Mouse (Mus musculus) CH12.LX (cell line): Measurements from ENCODE around the gene Gucy1b2. TPM values are rescaled to one million over a fixed set of nuclear protein-coding genes. Genes with fewer than 3 reads are reported as not detected.

Experiments used
- DNase-seq: peaks from one replicate; pipeline ENCODE4 v3.0.0-alpha.2; 2013; ENCODE audit errors: extremely low read depth
- H3K27ac ChIP-seq: 2 replicates; pipeline ENCODE4 v1.5.1; 2012; ENCODE audit warnings: low read depth, mild to moderate bottlenecking, control low read depth, moderate library complexity; ENCODE audit not compliant: insufficient read depth
- H3K27me3 ChIP-seq: replicated peaks from 2 replicates; pipeline ENCODE3; 2012; ENCODE audit warnings: inconsistent platforms
- H3K36me3 ChIP-seq, 2 experiments: replicated peaks in 1 of 2; 2 replicates each; pipeline versions ENCODE3 to v1.6.1; 2012; ENCODE audit warnings: inconsistent platforms in 1 of 2, low read length in 1 of 2, mild to moderate bottlenecking in 1 of 2, mixed read lengths in 1 of 2, moderate library complexity in 1 of 2; ENCODE audit not compliant: control insufficient read depth in 1 of 2, insufficient read depth in 1 of 2
- H3K4me1 ChIP-seq, 2 experiments: 2 replicates each; pipeline ENCODE4 v1.6.1; 2012; ENCODE audit warnings: inconsistent platforms in 1 of 2, moderate library complexity in 1 of 2; ENCODE audit not compliant: insufficient read depth in 2 of 2, control insufficient read depth in 1 of 2
- H3K4me2 ChIP-seq: 2 replicates; pipeline ENCODE4 v1.6.1; 2012; ENCODE audit warnings: low read depth, mild to moderate bottlenecking, control low read depth; ENCODE audit not compliant: poor library complexity, insufficient read depth, severe bottlenecking
- H3K4me3 ChIP-seq, 3 experiments: fragments of 150-350 bp in 1 of 3; sonication (generic) in 1 of 3; replicated peaks in 1 of 3; 2 replicates each; pipeline versions ENCODE3 to v1.5.1; 2011 to 2012; ENCODE audit warnings: low read depth in 2 of 3, low read length in 2 of 3, mild to moderate bottlenecking in 2 of 3, moderate library complexity in 2 of 3, control low read depth in 1 of 3, improper control_type of control experiment in 1 of 3, inconsistent platforms in 1 of 3, mixed read lengths in 1 of 3; ENCODE audit not compliant: poor library complexity in 1 of 3
- H3K79me2 ChIP-seq: replicated peaks from 2 replicates; pipeline ENCODE4 v1.6.1; 2012; ENCODE audit warnings: mild to moderate bottlenecking, moderate library complexity; ENCODE audit not compliant: control insufficient read depth, poor library complexity, insufficient read depth, severe bottlenecking; ENCODE audit errors: extremely low read depth
- H3K9ac ChIP-seq: 2 replicates; pipeline ENCODE4 v1.6.1; 2012; ENCODE audit warnings: low read depth, mild to moderate bottlenecking, control low read depth, moderate library complexity; ENCODE audit not compliant: insufficient read depth
- H3K9me3 ChIP-seq: replicated peaks from 2 replicates; pipeline ENCODE3; 2012; ENCODE audit warnings: low read length, inconsistent platforms, mixed read lengths
- BHLHE40 ChIP-seq: IDR thresholded peaks from 2 replicates; pipeline ENCODE4 v1.6.1; 2011; ENCODE audit warnings: mild to moderate bottlenecking, low read depth, low read length, improper control_type of control experiment
- CHD1 ChIP-seq: IDR thresholded peaks from 2 replicates; pipeline ENCODE4 v1.6.1; 2012; ENCODE audit warnings: low read depth, low read length, improper control_type of control experiment, inconsistent platforms
- CTCF ChIP-seq, 2 experiments: IDR thresholded peaks in 1 of 2; conservative IDR thresholded peaks in 1 of 2; 2 replicates each; pipeline ENCODE4 v1.5.1; 2011 to 2012; ENCODE audit warnings: low read depth in 2 of 2, low read length in 2 of 2, improper control_type of control experiment in 1 of 2, inconsistent platforms in 1 of 2, mild to moderate bottlenecking in 1 of 2, moderate library complexity in 1 of 2
- E2F4 ChIP-seq: IDR thresholded peaks from 2 replicates; pipeline ENCODE4 v1.6.1; 2011; ENCODE audit warnings: low read depth, low read length, improper control_type of control experiment; ENCODE audit not compliant: insufficient replicate concordance
- ELF1 ChIP-seq: IDR thresholded peaks from 2 replicates; pipeline ENCODE4 v1.6.1; 2014; ENCODE audit warnings: low read depth, mild to moderate bottlenecking, inconsistent platforms, low read length, improper control_type of control experiment
- EP300 ChIP-seq: IDR thresholded peaks from 2 replicates; pipeline ENCODE4 v1.6.1; 2011; ENCODE audit warnings: low read length, improper control_type of control experiment
- ETS1 ChIP-seq: conservative IDR thresholded peaks from 2 replicates; pipeline ENCODE4 v1.6.1; 2012; ENCODE audit warnings: low read depth, mild to moderate bottlenecking, inconsistent platforms, low read length, improper control_type of control experiment, moderate library complexity
- GABPA ChIP-seq: IDR thresholded peaks from 2 replicates; pipeline ENCODE4 v1.6.1; 2012; ENCODE audit warnings: low read depth, low read length, improper control_type of control experiment, inconsistent platforms; ENCODE audit not compliant: insufficient replicate concordance
- HCFC1 ChIP-seq: IDR thresholded peaks from 2 replicates; pipeline ENCODE4 v1.6.1; 2012; ENCODE audit warnings: low read depth, mild to moderate bottlenecking, inconsistent platforms, low read length, improper control_type of control experiment
- JUN ChIP-seq: IDR thresholded peaks from 2 replicates; pipeline ENCODE4 v1.6.1; 2011; ENCODE audit warnings: low read depth, mild to moderate bottlenecking, low read length, improper control_type of control experiment, moderate library complexity; ENCODE audit not compliant: insufficient read depth
- JUND ChIP-seq: conservative IDR thresholded peaks from 2 replicates; pipeline ENCODE4 v1.6.1; 2011; ENCODE audit warnings: low read depth, low read length, improper control_type of control experiment
- KAT2A ChIP-seq: IDR thresholded peaks from 2 replicates; pipeline ENCODE4 v1.6.1; 2012; ENCODE audit warnings: low read length, improper control_type of control experiment, inconsistent platforms; ENCODE audit not compliant: insufficient replicate concordance
- MAFK ChIP-seq: IDR thresholded peaks from 2 replicates; pipeline ENCODE4 v1.6.1; 2011; ENCODE audit warnings: low read length, improper control_type of control experiment; ENCODE audit not compliant: insufficient replicate concordance
- MAX ChIP-seq: IDR thresholded peaks from 2 replicates; pipeline ENCODE4 v1.6.1; 2011; ENCODE audit warnings: low read length, improper control_type of control experiment
- MAZ ChIP-seq: IDR thresholded peaks from 2 replicates; pipeline ENCODE4 v1.6.1; 2012; ENCODE audit warnings: low read depth, mild to moderate bottlenecking, inconsistent platforms, low read length, improper control_type of control experiment, moderate library complexity
- MEF2A ChIP-seq: IDR thresholded peaks from 2 replicates; pipeline ENCODE4 v1.6.1; 2014; ENCODE audit warnings: low read depth, mild to moderate bottlenecking, inconsistent platforms, low read length, improper control_type of control experiment, borderline replicate concordance
- NELFE ChIP-seq: IDR thresholded peaks from 2 replicates; pipeline ENCODE4 v1.6.1; 2011; ENCODE audit warnings: low read depth, low read length, improper control_type of control experiment
- PAX5 ChIP-seq: IDR thresholded peaks from 2 replicates; pipeline ENCODE4 v1.6.1; 2012; ENCODE audit warnings: low read length, inconsistent platforms, mixed read lengths
- POLR2A ChIP-seq: IDR thresholded peaks from 2 replicates; pipeline ENCODE4 v1.6.1; 2011; ENCODE audit warnings: low read depth, mild to moderate bottlenecking, improper control_type of control experiment, low read length
- POLR2AphosphoS2 ChIP-seq: IDR thresholded peaks from 2 replicates; pipeline ENCODE4 v1.6.1; 2011; ENCODE audit warnings: low read depth, low read length, improper control_type of control experiment
- RAD21 ChIP-seq: IDR thresholded peaks from 2 replicates; pipeline ENCODE4 v1.6.1; 2011; ENCODE audit warnings: low read depth, mild to moderate bottlenecking, low read length, improper control_type of control experiment, moderate library complexity
- RCOR1 ChIP-seq: conservative IDR thresholded peaks from 2 replicates; pipeline ENCODE4 v1.6.1; 2012; ENCODE audit warnings: low read depth, mild to moderate bottlenecking, inconsistent platforms, low read length, improper control_type of control experiment
- SIN3A ChIP-seq: IDR thresholded peaks from 2 replicates; pipeline ENCODE4 v1.6.1; 2012; ENCODE audit warnings: low read length, improper control_type of control experiment, inconsistent platforms
- SMC3 ChIP-seq: IDR thresholded peaks from 2 replicates; pipeline ENCODE4 v1.6.1; 2011; ENCODE audit warnings: low read depth, low read length, improper control_type of control experiment
- TBP ChIP-seq: conservative IDR thresholded peaks from 2 replicates; pipeline ENCODE4 v1.6.1; 2011; ENCODE audit warnings: low read depth, low read length, improper control_type of control experiment
- USF1 ChIP-seq: IDR thresholded peaks from 2 replicates; pipeline ENCODE4 v1.6.1; 2014; ENCODE audit warnings: low read depth, mild to moderate bottlenecking, inconsistent platforms, low read length, improper control_type of control experiment
- USF2 ChIP-seq: conservative IDR thresholded peaks from 2 replicates; pipeline ENCODE4 v1.6.1; 2011; ENCODE audit warnings: low read depth, low read length, improper control_type of control experiment
- ZKSCAN1 ChIP-seq: IDR thresholded peaks from 2 replicates; pipeline ENCODE4 v1.6.1; 2012; ENCODE audit warnings: low read depth, inconsistent platforms, low read length, improper control_type of control experiment, borderline replicate concordance
- ZMIZ1 ChIP-seq: IDR thresholded peaks from 2 replicates; pipeline ENCODE4 v1.6.1; 2012; ENCODE audit warnings: low read depth, mild to moderate bottlenecking, inconsistent platforms, low read length, improper control_type of control experiment
- ZNF384 ChIP-seq: IDR thresholded peaks from 2 replicates; pipeline ENCODE4 v1.6.1; 2012; ENCODE audit warnings: low read depth, low read length, improper control_type of control experiment, inconsistent platforms
- dilution Hi-C: fragments of 300-500 bp; cut with MboI; formaldehyde crosslinking; loops from 2 replicates; pipeline ENCODE4 v1.14.3; 2020; ENCODE audit warnings: low sequenced_read_pairs; ENCODE audit not compliant: extremely low pct_unique_long_range_greater_than_20kb, extremely low pct_ligation_motif_present
- in situ Hi-C: fragments of 300-500 bp; cut with MboI; formaldehyde crosslinking; loops from 3 replicates; pipeline ENCODE4 v1.14.3; 2019; ENCODE audit warnings: low sequenced_read_pairs, low pct_ligation_motif_present, low pct_unique_long_range_greater_than_20kb, mixed read lengths
- polyA plus RNA-seq: library from polyadenylated mRNA; unstranded; fragments of >175 nt; gene quantifications from 2 replicates; pipeline ENCODE4 v1.2.1, GENCODE M21; 2012; ENCODE audit warnings: low read depth; ENCODE audit not compliant: insufficient read length
- total RNA-seq, 2 experiments: library from RNA; depleted of rRNA; stranded (reverse); fragments of 300-350 nt in 1 of 2; fragments of >200 nt in 1 of 2; gene quantifications; 2 replicates each; pipeline ENCODE4 v1.2.3; 2012 to 2014

Gene Gucy1b2
- total RNA-seq (2012; rRNA removed), result not detected in 2 replicates
- not detected in 2 replicates for total RNA-seq (2014; rRNA removed)
- polyA plus RNA-seq, result not detected in 2 replicates

DNA sequence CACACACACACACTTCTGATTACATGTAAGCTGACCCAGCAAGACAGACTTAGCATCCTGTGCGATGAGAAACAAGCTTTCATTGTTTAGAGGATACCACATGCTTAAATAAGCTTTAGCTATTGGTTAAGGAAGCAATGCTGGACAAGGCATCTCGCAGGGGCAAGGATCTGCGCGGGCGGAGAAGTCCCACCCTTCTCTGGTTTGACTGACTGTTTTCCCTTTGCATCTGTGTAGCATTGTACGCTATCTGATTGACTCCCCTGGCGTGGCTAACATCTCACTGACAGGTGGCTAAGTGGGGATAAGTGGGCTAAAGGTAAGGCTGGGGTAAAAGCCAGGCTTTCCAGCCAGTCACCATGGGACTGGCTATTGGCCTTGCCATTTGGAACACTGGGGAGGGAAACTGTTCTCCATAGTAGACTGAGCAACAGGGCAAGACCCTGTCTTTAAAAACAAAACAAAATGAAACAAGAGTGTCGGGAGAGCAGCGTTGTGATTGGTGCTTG is at the start of gene Gucy1b2:
Gene Gucy1b2 (minus strand): TSS at position 51 of the 509 bp plus-strand sequence.
- Histone ChIP-seq H3K36me3 (no peaks in the 10 kb centered on the region), H3K27me3 (no peaks in the 10 kb centered on the region), H3K4me1 (no peaks in the 10 kb centered on the region), H3K27ac (no peak within 1 kb of the TSS), H3K4me3 (no peak within 1 kb of the TSS), H3K4me2 (peak within 1 kb of the TSS; percentile 95), H3K9ac (peak within 1 kb of the TSS; percentile 54; the same call in 1 of the 2 replicates), H3K9me3 (no peaks in the 10 kb centered on the region), H3K79me2 (no peaks in the 10 kb centered on the region)
- dilution Hi-C loops, result no loop called here
- TF ChIP-seq USF2 (no peak), KAT2A (no peak), GABPA (no peak), MAX (no peak), ZNF384 (no peak), POLR2A (no peak), ELF1 (no peak), SMC3 (no peak), TBP (no peak), SIN3A (no peak), CHD1 (no peak), USF1 (no peak), JUND (no peak), MEF2A (no peak), HCFC1 (no peak), PAX5 (no peak), NELFE (no peak), RAD21 (no peak)
- DNase-seq, result no peak
- in situ Hi-C loops, result loop anchor here (5.0 to 25.0 kb wide), 4 partner anchors 199 to 894 kb away; partner anchors contain the start of gene Spryd7

DNA sequence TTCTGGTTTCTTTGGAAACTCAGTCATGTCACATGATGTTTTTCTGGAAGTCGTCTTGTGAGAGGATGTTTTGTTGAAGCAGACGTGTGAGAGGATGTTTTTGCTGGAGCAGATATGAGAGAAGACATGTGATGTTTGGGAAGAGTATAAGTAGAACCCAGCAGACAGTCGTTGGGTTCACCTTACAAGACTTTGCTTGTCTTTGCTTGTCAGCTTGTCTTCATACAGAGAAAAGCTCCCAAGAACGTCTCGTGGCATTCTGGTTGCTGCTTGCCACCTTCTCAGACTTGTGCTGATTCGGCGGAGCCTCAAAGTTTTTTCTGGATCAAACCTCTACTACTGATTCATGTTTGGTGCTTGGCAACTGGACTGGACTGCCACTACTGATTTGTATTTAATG is 41.3 kb upstream of the Gucy1b2 start:
- in situ Hi-C loops (loop anchor here (10.0 kb wide), 1 partner anchor 477 kb away; no protein-coding TSS in a partner anchor), dilution Hi-C loops (no loop called here)
- Histone ChIP-seq H3K27ac (no peak overlapping the region), H3K9me3 (peaks cover 4% of the 10 kb centered on the region), H3K9ac (no peak overlapping the region), H3K79me2 (no peaks in the 10 kb centered on the region), H3K4me1 (peaks cover 0 to 1% of the 10 kb centered on the region in 2 experiments; a peak in 1 of 4 replicates), H3K27me3 (no peaks in the 10 kb centered on the region), H3K36me3 (no peaks in the 10 kb centered on the region), H3K4me3 (no peak overlapping the region), H3K4me2 (no peak overlapping the region)
- TF ChIP-seq BHLHE40 (no peak), GABPA (no peak), MEF2A (no peak), ZKSCAN1 (no peak), RCOR1 (no peak), POLR2AphosphoS2 (no peak), ZMIZ1 (no peak), CTCF (conservative IDR thresholded peaks at IDR 0.05 in 1 of 2, IDR thresholded peaks at IDR 0.05 in 1 of 2; ENCODE audit: low read depth in 2 of 2, low read length in 2 of 2) (no peak), MAZ (no peak), PAX5 (no peak), CHD1 (no peak), USF2 (no peak), EP300 (no peak), JUN (no peak), NELFE (no peak), MAFK (no peak), ETS1 (no peak), E2F4 (no peak)
- no peak for DNase-seq
